Mouse (Mus musculus): ENCODE measurements at regions not wholly inside any gene's neighbourhood (a gene's known extent, or its start where the extent isn't known, plus 50 kb on each side); places are given as distances from the start of the nearest gene placed in this dataset.

GRCm38 (mm10) chr17:64901721-64902623 is 66.1 kb upstream of the 4930583I09Rik start:
- TF ChIP-seq POLR2A (IDR thresholded peaks at IDR 0.05; ENCODE audit: insufficient read depth, low read length) (no peak), CTCF (IDR thresholded peaks at IDR 0.05; ENCODE audit: low read depth, low read length) (no peak)

Data from ES-Bruce4 (cell line).